Mouse (Mus musculus): ENCODE results near the gene Dnajc6.

- TF ChIP-seq TAL1 (IDR thresholded peaks at IDR 0.05; ENCODE audit: low read length): no peak
- TF ChIP-seq GATA1 (IDR thresholded peaks at IDR 0.05; ENCODE audit: low read length): no peak
Observed at GRCm38 (mm10) chr4:101563607-101564006, 67.2 kb downstream of the Dnajc6 start.
